Mouse (Mus musculus): Measurements from ENCODE around the gene Cradd. TPM values are rescaled to one million over a fixed set of nuclear protein-coding genes. Genes with fewer than 3 reads are reported as not detected.
A peak's percentile ranks its signal among the peaks of the same experiment; 100 is the strongest.

Gene Cradd
- polyA plus RNA-seq, 1 experiment from 2014 or later: 11.7 TPM

DNA sequence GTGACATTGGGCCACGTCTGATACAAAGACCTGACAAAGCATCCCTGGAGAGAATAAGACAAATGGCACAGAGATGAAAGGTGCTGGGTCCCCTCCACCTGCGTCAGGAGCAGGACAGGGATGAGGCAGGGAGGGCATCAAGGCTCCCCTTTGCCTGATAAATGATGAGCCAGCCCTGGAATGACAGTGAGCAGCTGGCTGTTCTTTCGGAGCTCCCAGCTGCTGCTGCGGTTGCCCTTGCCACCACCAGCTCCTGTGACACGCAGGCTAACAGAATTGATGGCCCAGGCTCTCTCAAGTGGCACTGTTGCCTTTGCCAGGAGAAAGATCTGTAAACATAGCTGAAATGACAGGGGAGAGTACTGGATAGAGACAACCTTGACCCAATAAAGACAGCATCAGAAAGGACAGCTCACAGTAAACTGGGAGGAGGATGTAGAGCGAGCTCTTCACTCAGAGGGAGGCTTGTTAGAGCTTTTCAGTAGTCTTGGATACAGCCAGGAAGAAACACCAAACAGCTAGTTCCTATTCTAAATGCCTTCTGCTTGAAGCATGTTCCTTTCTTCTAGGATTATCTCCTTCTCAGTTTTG is 31.8 kb upstream of the Cradd start:
- peak; percentile 69; the same call in 1 of the 2 replicates for ATAC-seq (ENCODE audit: low FRiP score)

DNA sequence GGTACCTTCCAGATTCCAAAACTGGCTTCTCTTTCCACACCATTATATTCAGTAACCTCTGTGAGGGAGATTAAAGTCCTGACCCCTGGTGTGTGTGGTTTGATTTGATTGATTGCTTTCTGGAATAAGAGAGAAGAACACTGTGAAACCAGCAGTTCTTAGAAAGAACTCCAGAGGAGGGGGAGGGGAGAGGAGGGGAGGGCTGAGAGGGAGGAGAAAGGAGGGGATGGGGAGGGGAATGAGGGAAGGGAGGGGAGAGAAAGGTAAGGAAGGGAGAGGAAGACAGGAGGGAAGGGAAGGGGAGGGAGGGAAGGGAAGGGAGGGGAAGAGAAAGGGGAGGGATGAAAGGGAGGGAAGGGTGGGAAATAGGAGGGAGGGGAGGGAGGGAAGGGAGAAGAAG is 30.7 kb upstream of the Cradd start:
- H3K27ac ChIP-seq: no peak overlapping the region
- no peaks in the 10 kb centered on the region for H3K36me3 ChIP-seq
- H3K4me3 ChIP-seq: no peak overlapping the region
- no peak for ATAC-seq (ENCODE audit: low FRiP score)
- no peaks in the 10 kb centered on the region for H3K27me3 ChIP-seq
- H3K4me2 ChIP-seq: no peak overlapping the region
- no peaks in the 10 kb centered on the region for H3K9me3 ChIP-seq
- H3K4me1 ChIP-seq (replicated peaks): peaks cover 7% of the 10 kb centered on the region
- H3K9ac ChIP-seq: no peak overlapping the region

More for the DNA sequence above, 31.8 kb upstream of the Cradd start:
- 26% methylated on average over 6 of the region's 6 CpGs for WGBS
- Histone ChIP-seq H3K4me2 (no peak overlapping the region), H3K9ac (no peak overlapping the region; the same call in 1 of the 2 replicates), H3K27me3 (no peaks in the 10 kb centered on the region), H3K36me3 (no peaks in the 10 kb centered on the region), H3K27ac (peak overlapping the region; percentile 66; the same call in 1 of the 2 replicates), H3K4me1 (replicated peaks) (peaks cover 7% of the 10 kb centered on the region), H3K9me3 (no peaks in the 10 kb centered on the region), H3K4me3 (no peak overlapping the region)

- Histone ChIP-seq H3K27me3 (no peaks in the 10 kb centered on the region), H3K9ac (no peak overlapping the region), H3K4me1 (replicated peaks) (peaks cover 7% of the 10 kb centered on the region), H3K9me3 (no peaks in the 10 kb centered on the region), H3K4me3 (no peak overlapping the region), H3K27ac (peak overlapping the region; percentile 44), H3K4me2 (no peak overlapping the region), H3K36me3 (no peaks in the 10 kb centered on the region)
- WGBS: 54% methylated on average over 6 of the region's 6 CpGs
- no peak for ATAC-seq (ENCODE audit: low FRiP score)
Observed at GRCm38 (mm10) chr10:95354047-95354446, 30.1 kb upstream of the Cradd start.

DNA sequence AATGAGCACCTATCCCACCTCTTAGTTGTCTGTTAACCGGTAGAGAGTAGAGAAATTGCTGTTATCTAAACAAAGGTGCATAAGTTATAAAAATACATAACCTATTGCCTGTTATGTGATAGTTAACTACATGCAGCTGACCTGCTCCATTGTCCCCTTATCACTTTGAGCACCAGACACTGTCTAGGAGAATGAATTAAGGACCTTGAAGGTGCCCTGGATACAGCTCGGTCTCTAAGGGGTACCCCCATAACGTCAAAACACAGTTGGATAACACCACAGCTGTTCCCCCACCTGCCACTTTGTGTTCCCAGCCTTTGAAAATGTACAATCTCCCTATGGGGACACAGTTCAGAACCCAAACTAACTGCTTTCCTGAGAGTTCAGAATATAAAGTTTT is 24.5 kb upstream of the Cradd start:
- H3K27ac ChIP-seq: no peak overlapping the region
- no peak overlapping the region for H3K9ac ChIP-seq
- H3K4me2 ChIP-seq: no peak overlapping the region
- H3K9me3 ChIP-seq: no peaks in the 10 kb centered on the region
- H3K4me1 ChIP-seq (replicated peaks): no peaks in the 10 kb centered on the region
- H3K4me3 ChIP-seq: no peak overlapping the region
- no peaks in the 10 kb centered on the region for H3K27me3 ChIP-seq
- no peak for ATAC-seq (ENCODE audit: low FRiP score)
- no peaks in the 10 kb centered on the region for H3K36me3 ChIP-seq
- 84% methylated on average over 3 of the region's 3 CpGs for WGBS

- no peak for ATAC-seq (ENCODE audit: low FRiP score)
Observed at GRCm38 (mm10) chr10:95347776-95348175, 23.8 kb upstream of the Cradd start.

DNA sequence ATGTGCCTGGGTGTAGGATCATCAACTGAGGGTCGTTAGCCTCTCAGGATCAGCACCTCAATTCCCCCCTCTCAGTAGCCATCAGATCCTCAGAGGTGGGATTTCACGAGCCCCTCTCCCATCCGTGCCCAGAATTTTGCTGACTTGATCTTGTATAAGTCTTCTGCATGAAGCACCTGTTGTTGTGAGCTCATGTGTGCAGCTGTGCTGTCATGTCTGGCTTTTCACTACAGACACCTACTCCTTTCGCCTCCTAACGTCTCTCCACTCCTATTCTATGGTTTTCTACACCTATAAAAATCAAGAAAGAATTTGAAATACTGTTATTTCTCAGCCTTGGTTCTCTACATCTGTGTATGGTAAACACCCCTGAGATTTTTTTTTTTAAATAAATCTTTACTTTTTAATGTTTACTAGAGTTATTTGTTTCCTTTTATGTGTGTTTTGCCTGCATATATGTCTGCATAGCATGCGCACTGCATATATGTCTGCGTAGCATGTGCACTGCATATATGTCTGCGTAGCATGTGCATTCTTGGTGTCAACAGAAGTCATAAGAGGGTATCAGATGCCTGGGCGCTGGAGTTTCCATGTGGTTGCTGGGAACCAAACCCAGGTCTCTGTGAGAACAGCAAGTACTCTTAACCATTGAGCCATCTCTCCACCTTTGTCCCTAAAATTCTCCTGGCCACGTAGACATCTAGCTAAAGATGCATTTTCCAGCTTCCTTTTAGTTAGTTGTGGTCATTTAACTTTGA is 19.1 kb upstream of the Cradd start:
- Histone ChIP-seq H3K27ac (no peak overlapping the region), H3K4me3 (no peak overlapping the region), H3K36me3 (no peaks in the 10 kb centered on the region), H3K4me2 (no peak overlapping the region), H3K4me1 (replicated peaks) (no peaks in the 10 kb centered on the region), H3K27me3 (no peaks in the 10 kb centered on the region), H3K9me3 (no peaks in the 10 kb centered on the region), H3K9ac (no peak overlapping the region)
- WGBS: 87% methylated on average over 10 of the region's 10 CpGs
- no peak for ATAC-seq (ENCODE audit: low FRiP score)

More at GRCm38 (mm10) chr10:95347776-95348175, 23.8 kb upstream of the Cradd start:
- Histone ChIP-seq H3K4me1 (replicated peaks) (no peaks in the 10 kb centered on the region), H3K27me3 (no peaks in the 10 kb centered on the region), H3K36me3 (no peaks in the 10 kb centered on the region), H3K27ac (no peak overlapping the region), H3K9me3 (no peaks in the 10 kb centered on the region), H3K4me3 (no peak overlapping the region), H3K9ac (no peak overlapping the region), H3K4me2 (no peak overlapping the region)
- WGBS: 96% methylated on average over 3 of the region's 3 CpGs

- H3K9ac ChIP-seq: no peak overlapping the region
- H3K9me3 ChIP-seq: no peaks in the 10 kb centered on the region
- ATAC-seq (ENCODE audit: low FRiP score): no peak
- no peaks in the 10 kb centered on the region for H3K36me3 ChIP-seq
- H3K4me3 ChIP-seq: no peak overlapping the region
- no peak overlapping the region for H3K4me2 ChIP-seq
- H3K27ac ChIP-seq: no peak overlapping the region
- H3K4me1 ChIP-seq (replicated peaks): peaks cover 7% of the 10 kb centered on the region
- no peaks in the 10 kb centered on the region for H3K27me3 ChIP-seq
- WGBS: 78% methylated on average over 4 of the region's 4 CpGs
Observed at GRCm38 (mm10) chr10:95340676-95341075, 16.7 kb upstream of the Cradd start.

GRCm38 (mm10) chr10:95337589-95337988 is 13.7 kb upstream of the Cradd start:
- ATAC-seq (ENCODE audit: low FRiP score): no peak
- H3K4me2 ChIP-seq: no peak overlapping the region
- peaks cover 7% of the 10 kb centered on the region for H3K4me1 ChIP-seq (replicated peaks)
- 72% methylated on average over 5 of the region's 5 CpGs for WGBS
- H3K9ac ChIP-seq: no peak overlapping the region
- no peaks in the 10 kb centered on the region for H3K36me3 ChIP-seq
- H3K9me3 ChIP-seq: no peaks in the 10 kb centered on the region
- no peak overlapping the region for H3K4me3 ChIP-seq
- no peaks in the 10 kb centered on the region for H3K27me3 ChIP-seq
- H3K27ac ChIP-seq: no peak overlapping the region

GRCm38 (mm10) chr10:95336781-95337544 is 13.0 kb upstream of the Cradd start:
- no peak overlapping the region for H3K9ac ChIP-seq
- peaks cover 7% of the 10 kb centered on the region for H3K4me1 ChIP-seq (replicated peaks)
- no peak overlapping the region for H3K4me2 ChIP-seq
- H3K4me3 ChIP-seq: no peak overlapping the region
- no peaks in the 10 kb centered on the region for H3K36me3 ChIP-seq
- ATAC-seq (ENCODE audit: low FRiP score): no peak
- H3K27ac ChIP-seq: no peak overlapping the region
- no peaks in the 10 kb centered on the region for H3K9me3 ChIP-seq
- WGBS: 17% methylated on average over 3 of the region's 4 CpGs
- H3K27me3 ChIP-seq: no peaks in the 10 kb centered on the region

DNA sequence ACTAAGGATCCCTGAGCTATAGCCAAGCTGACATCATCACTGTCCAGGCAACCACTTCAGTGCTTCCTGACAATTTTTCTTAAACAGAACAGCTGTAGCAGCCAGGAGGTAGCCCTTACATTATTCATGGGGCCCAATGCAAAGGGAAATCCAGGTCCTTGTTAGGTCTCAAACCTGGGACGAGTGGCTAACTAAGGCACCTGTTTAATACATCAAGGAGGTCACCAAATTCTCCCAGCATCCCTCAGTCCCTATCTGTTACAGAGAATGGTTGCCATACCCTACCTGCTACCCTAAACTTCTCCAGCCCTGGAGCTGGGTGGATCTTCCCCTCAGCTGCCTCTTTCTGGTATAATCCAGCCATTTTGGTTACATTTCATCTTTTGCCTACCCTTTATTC is 10.9 kb upstream of the Cradd start:
- Histone ChIP-seq H3K9ac (no peak overlapping the region), H3K9me3 (no peaks in the 10 kb centered on the region), H3K36me3 (no peaks in the 10 kb centered on the region), H3K27ac (no peak overlapping the region), H3K27me3 (peaks cover 2% of the 10 kb centered on the region; the same call in 1 of the 2 replicates), H3K4me1 (replicated peaks) (peaks cover 7% of the 10 kb centered on the region), H3K4me3 (no peak overlapping the region), H3K4me2 (no peak overlapping the region)
- no peak for ATAC-seq (ENCODE audit: low FRiP score)
- WGBS: 81% methylated on average over 1 of the region's 1 CpGs

GRCm38 (mm10) chr10:95332596-95332995 is 8.7 kb upstream of the Cradd start:
- H3K9ac ChIP-seq: no peak overlapping the region
- peaks cover 7% of the 10 kb centered on the region; the same call in 1 of the 2 replicates for H3K27me3 ChIP-seq
- ATAC-seq (ENCODE audit: low FRiP score): no peak
- WGBS: 93% methylated on average over 3 of the region's 3 CpGs
- H3K36me3 ChIP-seq: no peaks in the 10 kb centered on the region
- no peak overlapping the region for H3K4me2 ChIP-seq
- H3K4me3 ChIP-seq: no peak overlapping the region
- H3K4me1 ChIP-seq (replicated peaks): peaks cover 7% of the 10 kb centered on the region
- no peak overlapping the region for H3K27ac ChIP-seq
- H3K9me3 ChIP-seq: no peaks in the 10 kb centered on the region
